Mouse (Mus musculus) liver, postnatal 0 days (tissue): ENCODE results near the gene Yars.

ENCODE experiments used
- CTCF ChIP-seq: sonication (generic); IDR thresholded peaks from 2 replicates; pipeline ENCODE4 v1.5.1; 2016; ENCODE audit warnings: antibody characterized with exemption, low read depth
- EP300 ChIP-seq: IDR thresholded peaks from 2 replicates; pipeline ENCODE4 v1.6.1; 2016; ENCODE audit warnings: antibody characterized with exemption, low read depth, mild to moderate bottlenecking

GRCm38 (mm10) chr4:129141560-129142438, 47.8 kb upstream of the Yars start:
- no peak for TF ChIP-seq CTCF
- no peak for TF ChIP-seq EP300
